Comparison of ENCODE assay signal across 8 mouse cellular contexts in genomic region chr17:34024317-34024821, GRCm38 (mm10). TPM values are rescaled to one million over a fixed set of nuclear protein-coding genes. Genes with fewer than 3 reads are reported as not detected.
DNase-seq lines count a peak whose midpoint lies in the region; ATAC-seq and TF ChIP-seq lines count a peak whose summit lies in the region.

Ring1 (minus strand) TSS chr17:34024680.

- peak; percentile 88 to 91 for DNase-seq in B cell, adult 2 months
- DNase-seq in kidney, postnatal 0 days (ENCODE audit: low spot score) = peak; percentile 81
- peak; percentile 71 for DNase-seq in liver, embryonic 13.5 days
- peak; percentile 95 for DNase-seq in neural tube, embryonic 10.5 days (ENCODE audit: extremely low spot score, low spot score)
- peak; percentile 88 for DNase-seq in stomach, postnatal 0 days (ENCODE audit: low spot score)

- no peaks in the 10 kb centered on the region for H3K27me3 ChIP-seq in erythroblast, embryonic 14.5 days (ENCODE audit: control insufficient read depth)
- H3K27me3 ChIP-seq in heart, embryonic 12.5 days (replicated peaks) = no peaks in the 10 kb centered on the region
- no peaks in the 10 kb centered on the region for H3K27me3 ChIP-seq in kidney, postnatal 0 days (ENCODE audit: insufficient read depth, low read length)
- no peaks in the 10 kb centered on the region for H3K27me3 ChIP-seq in liver, embryonic 13.5 days
- no peaks in the 10 kb centered on the region for H3K27me3 ChIP-seq in stomach, postnatal 0 days (ENCODE audit: control insufficient read depth, insufficient read depth, low read length)

- H3K4me3 ChIP-seq in bone marrow, adult 2 months (replicated peaks; ENCODE audit: control insufficient read depth, low read depth, low read length) = peak within 1 kb of the TSS; percentile 84
- H3K4me3 ChIP-seq in erythroblast, embryonic 14.5 days (replicated peaks) = peak within 1 kb of the TSS; percentile 91
- peak within 1 kb of the TSS; percentile 75 for H3K4me3 ChIP-seq in heart, embryonic 12.5 days
- H3K4me3 ChIP-seq in kidney, postnatal 0 days (replicated peaks; ENCODE audit: low read depth, low read length) = peak within 1 kb of the TSS; percentile 83
- peak within 1 kb of the TSS; percentile 80 for H3K4me3 ChIP-seq in liver, embryonic 13.5 days (replicated peaks)
- peak within 1 kb of the TSS; percentile 85 for H3K4me3 ChIP-seq in stomach, postnatal 0 days (ENCODE audit: low read depth, low read length)

- WGBS in bone marrow, adult 2 months = under 1% methylated on average over 52 of the region's 58 CpGs
- WGBS in heart, embryonic 12.5 days = 0% methylated on average over 50 of the region's 58 CpGs
- WGBS in kidney, postnatal 0 days = under 1% methylated on average over 54 of the region's 58 CpGs
- under 1% methylated on average over 45 of the region's 58 CpGs for WGBS in liver, embryonic 13.5 days (ENCODE audit: insufficient replicate concordance)
- WGBS in stomach, postnatal 0 days = 0% methylated on average over 30 of the region's 58 CpGs

- ATAC-seq in heart, embryonic 12.5 days (ENCODE audit: insufficient number of reproducible peaks, low FRiP score) = peak; percentile 77
- ATAC-seq in kidney, postnatal 0 days (replicated peaks; ENCODE audit: low FRiP score, low read depth) = peak; percentile 57
- peak; percentile 37 for ATAC-seq in liver, embryonic 13.5 days (ENCODE audit: low read depth)
- peak; percentile 72 for ATAC-seq in stomach, postnatal 0 days (ENCODE audit: low FRiP score, low TSS enrichment)

- peak within 1 kb of the TSS; percentile 72 for H3K27ac ChIP-seq in bone marrow, adult 2 months (ENCODE audit: control insufficient read depth, insufficient read depth, low read depth, low read length, poor library complexity)
- H3K27ac ChIP-seq in heart, embryonic 12.5 days (ENCODE audit: poor library complexity, severe bottlenecking) = peak within 1 kb of the TSS; percentile 93
- H3K27ac ChIP-seq in kidney, postnatal 0 days = peak within 1 kb of the TSS; percentile 81
- peak within 1 kb of the TSS; percentile 83 for H3K27ac ChIP-seq in liver, embryonic 13.5 days
- H3K27ac ChIP-seq in stomach, postnatal 0 days (replicated peaks) = peak within 1 kb of the TSS; percentile 93

- peaks cover 7% of the 10 kb centered on the region for H3K4me1 ChIP-seq in bone marrow, adult 2 months (ENCODE audit: control insufficient read depth, insufficient read depth, low read length)
- H3K4me1 ChIP-seq in erythroblast, embryonic 14.5 days (ENCODE audit: control insufficient read depth) = peaks cover 60% of the 10 kb centered on the region
- H3K4me1 ChIP-seq in heart, embryonic 12.5 days (replicated peaks) = peaks cover 44% of the 10 kb centered on the region
- H3K4me1 ChIP-seq in kidney, postnatal 0 days (replicated peaks; ENCODE audit: insufficient read depth, low read length) = peaks cover 23% of the 10 kb centered on the region
- peaks cover 55% of the 10 kb centered on the region for H3K4me1 ChIP-seq in liver, embryonic 13.5 days (replicated peaks)
- peaks cover 3% of the 10 kb centered on the region; the same call in 1 of the 2 replicates for H3K4me1 ChIP-seq in stomach, postnatal 0 days (replicated peaks; ENCODE audit: control insufficient read depth, insufficient read depth)

- peaks cover 36% of the 10 kb centered on the region for H3K9me3 ChIP-seq in erythroblast, embryonic 14.5 days (ENCODE audit: control insufficient read depth, low read length)
- H3K9me3 ChIP-seq in heart, embryonic 12.5 days (replicated peaks) = peaks cover 13% of the 10 kb centered on the region
- no peaks in the 10 kb centered on the region for H3K9me3 ChIP-seq in kidney, postnatal 0 days (replicated peaks; ENCODE audit: low read length)
- peaks cover 20% of the 10 kb centered on the region for H3K9me3 ChIP-seq in liver, embryonic 13.5 days (replicated peaks)
- no peaks in the 10 kb centered on the region for H3K9me3 ChIP-seq in stomach, postnatal 0 days (ENCODE audit: control insufficient read depth, low read length)

- TF ChIP-seq POLR2A in bone marrow, adult 2 months (IDR thresholded peaks at IDR 0.05; ENCODE audit: borderline replicate concordance, control insufficient read depth, low read depth, low read length) = peak; percentile 86

- H3K36me3 ChIP-seq in erythroblast, embryonic 14.5 days (ENCODE audit: control insufficient read depth) = peaks cover 41% of the 10 kb centered on the region
- peaks cover 45% of the 10 kb centered on the region for H3K36me3 ChIP-seq in heart, embryonic 12.5 days
- peaks cover 27% of the 10 kb centered on the region for H3K36me3 ChIP-seq in kidney, postnatal 0 days (ENCODE audit: insufficient read depth, low read length)
- H3K36me3 ChIP-seq in liver, embryonic 13.5 days = peaks cover 47% of the 10 kb centered on the region
- peaks cover 12% of the 10 kb centered on the region for H3K36me3 ChIP-seq in stomach, postnatal 0 days (ENCODE audit: control insufficient read depth, insufficient read depth, low read length)

- TF ChIP-seq CTCF in bone marrow, adult 2 months (IDR thresholded peaks at IDR 0.05; ENCODE audit: control insufficient read depth, insufficient read depth, low read length) = no peak
- no peak for TF ChIP-seq CTCF in kidney, postnatal 0 days (IDR thresholded peaks at IDR 0.05; ENCODE audit: low read depth)
- TF ChIP-seq CTCF in stomach, postnatal 0 days (IDR thresholded peaks at IDR 0.05; ENCODE audit: low read depth) = no peak

- peak within 1 kb of the TSS; percentile 95 for H3K4me2 ChIP-seq in heart, embryonic 12.5 days
- H3K4me2 ChIP-seq in kidney, postnatal 0 days (ENCODE audit: low read length) = peak within 1 kb of the TSS; percentile 98
- peak within 1 kb of the TSS; percentile 98 for H3K4me2 ChIP-seq in liver, embryonic 13.5 days
- H3K4me2 ChIP-seq in stomach, postnatal 0 days (replicated peaks; ENCODE audit: low read depth) = peak within 1 kb of the TSS; percentile 72

- no peak for TF ChIP-seq EP300 in stomach, postnatal 0 days (optimal IDR thresholded peaks at IDR 0.05)

- peak within 1 kb of the TSS; percentile 91 for H3K9ac ChIP-seq in heart, embryonic 12.5 days
- peak within 1 kb of the TSS; percentile 89 for H3K9ac ChIP-seq in kidney, postnatal 0 days (ENCODE audit: low read depth, low read length)
- H3K9ac ChIP-seq in liver, embryonic 13.5 days = peak within 1 kb of the TSS; percentile 87
- peak within 1 kb of the TSS; percentile 92 for H3K9ac ChIP-seq in stomach, postnatal 0 days (ENCODE audit: low read length)

RNA-seq across cellular contexts. Expression of gene Ring1, which starts in this region (rescaled TPM):
- 9.0 and 35.7 TPM in 2 replicates for polyA plus RNA-seq in bone marrow, adult 2 months (2011; ENCODE audit: insufficient read depth, insufficient read length, low replicate concordance, missing spikeins)
- 1.8 and 2.5 TPM in 2 replicates for polyA plus RNA-seq in erythroblast, embryonic 14.5 days (2012)
- 14.9 and 16.5 TPM in 2 replicates for polyA plus RNA-seq in heart, embryonic 12.5 days (2016; fragmentation: Nextera tagmentation; extraction: Ambion mirVana)
- 17.9 and 23.3 TPM in 2 replicates for polyA plus RNA-seq in kidney, postnatal 0 days (2015; fragmentation: Nextera tagmentation; extraction: Ambion mirVana)
- 5.2 and 5.4 TPM in 2 replicates for polyA plus RNA-seq in liver, embryonic 13.5 days (2015; fragmentation: Nextera tagmentation; extraction: Ambion mirVana)
- polyA plus RNA-seq in stomach, postnatal 0 days (2015; fragmentation: Nextera tagmentation; extraction: Ambion mirVana) = 13.3 and 14.6 TPM in 2 replicates

Comparison
In these comparisons a context has a peak if more than half of its experiments do, and no peak if none do; other contexts are left out.
1. Peak in every context shown above with its lines: DNase-seq, ATAC-seq, H3K4me3 ChIP-seq and H3K27ac ChIP-seq.